Comparison of ENCODE assay signal across 16 mouse cellular contexts in genomic region chr4:27049226-27049625, GRCm38 (mm10).
DNase-seq lines count a peak whose midpoint lies in the region; ATAC-seq lines count a peak whose summit lies in the region.
"Had no signal": no experiment of that assay in that cellular context is flagged by ENCODE, and none has a peak within 500 bp of the region (broad histone marks: within the 10 kb centered on the region; RNA-seq: fewer than 3 reads in every experiment).

No protein-coding gene starts in this region.

- ATAC-seq in cerebellum, adult (ENCODE audit: insufficient number of reproducible peaks, low FRiP score, low TSS enrichment): no peak
- ATAC-seq: activated CD4-positive, CD25-positive, alpha-beta regulatory T cell, adult 4 months; CD4-positive, CD25-positive, alpha-beta regulatory T cell, adult 4 months; forebrain, embryonic 13.5 days; forebrain, embryonic 15.5 days; forebrain, postnatal 0 days; Patski had no signal

- DNase-seq in cerebellum, postnatal 10 days: peak; percentile 20 to 56
- DNase-seq in cerebellum, postnatal 25 days: peak; percentile 9 to 38
- no peak for DNase-seq in cerebellum, adult 18-20 months
- DNase-seq in heart, adult 11 months: peak; percentile 17
- no peak for DNase-seq in heart, postnatal 36 days
- DNase-seq: adrenal gland, adult 8-10 months; adrenal gland, postnatal 14 days; adrenal gland, postnatal 36 days; B cell, adult 2 months; forebrain, postnatal 0 days had no signal

- intact Hi-C loops in heart, postnatal 36 days (cut with DNase I): no loop called here

Comparison
In these comparisons a context has a peak if more than half of its experiments do, and no peak if none do; other contexts are left out.
1. DNase-seq: peak in cerebellum, postnatal 10 days (2 of 2), cerebellum, postnatal 25 days (2 of 2) and heart, adult 11 months (single experiment); none in cerebellum, adult 18-20 months (0 of 2) and heart, postnatal 36 days (0 of 2).